Mouse (Mus musculus) mouse trophoblast stem cell (cell line): Measurements from ENCODE around the gene Prdm16.

Source experiments
- in situ Hi-C, 2 experiments: fragments of 300-500 bp; cut with MseI, MboI; formaldehyde crosslinking; loops; 2 replicates in 1 of 2; 3 replicates in 1 of 2; pipeline ENCODE4 v1.15.1; 2025

Prdm16 gene

GRCm38 (mm10) chr4:154336650-154337049 lies 300.0 kb downstream of the Prdm16 start:
- in situ Hi-C loops, result no loop called here

GRCm38 (mm10) chr4:154335761-154336160 lies 300.9 kb downstream of the Prdm16 start, which contains the start of gene B230104I21Rik:
Gene B230104I21Rik (plus strand): TSS chr4:154336127.
- in situ Hi-C loops, result no loop called here

GRCm38 (mm10) chr4:154334699-154335402 lies 301.8 kb downstream of the Prdm16 start:
- in situ Hi-C loops, result no loop called here

DNA sequence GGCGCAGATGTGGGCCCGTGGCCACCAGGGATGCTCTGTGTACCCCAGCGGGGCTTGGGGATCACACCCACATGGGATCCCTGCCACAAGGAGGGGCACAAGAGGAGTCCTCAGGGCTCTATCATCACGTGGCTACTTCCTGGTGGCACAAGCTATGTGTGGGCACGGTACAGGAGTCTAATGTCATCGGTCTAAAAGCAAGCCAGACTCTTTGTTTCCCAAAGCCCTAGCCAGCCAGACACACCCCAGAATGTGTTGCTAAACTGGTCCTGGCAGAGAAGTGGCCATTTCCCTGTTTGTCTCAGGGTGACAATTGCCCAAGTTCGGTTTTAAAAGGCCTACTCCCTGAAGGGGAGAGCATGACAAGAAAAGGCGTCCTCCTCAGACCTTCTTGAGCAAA lies 303.4 kb downstream of the Prdm16 start:
- in situ Hi-C loops, result no loop called here

DNA sequence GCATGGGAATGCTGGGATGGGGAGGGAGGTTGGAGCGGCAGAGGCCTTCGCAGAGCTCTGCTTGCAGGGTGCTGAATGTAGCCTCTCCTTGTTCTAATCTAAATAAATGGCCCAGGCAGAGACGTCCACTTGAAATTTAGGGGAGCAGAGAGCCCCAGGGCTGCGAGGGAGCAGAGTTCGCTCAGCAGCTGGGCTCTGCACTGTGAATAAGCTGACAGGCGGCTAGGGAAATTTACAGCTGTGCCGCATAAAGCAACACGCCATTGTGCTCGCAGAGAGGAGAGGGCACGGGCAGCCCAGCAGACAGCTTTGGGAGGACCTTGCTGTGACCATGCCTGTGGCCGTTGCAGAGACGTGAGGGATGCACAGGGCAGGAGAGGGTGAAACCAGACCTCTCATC lies 305.4 kb downstream of the Prdm16 start:
- in situ Hi-C loops, result no loop called here

DNA sequence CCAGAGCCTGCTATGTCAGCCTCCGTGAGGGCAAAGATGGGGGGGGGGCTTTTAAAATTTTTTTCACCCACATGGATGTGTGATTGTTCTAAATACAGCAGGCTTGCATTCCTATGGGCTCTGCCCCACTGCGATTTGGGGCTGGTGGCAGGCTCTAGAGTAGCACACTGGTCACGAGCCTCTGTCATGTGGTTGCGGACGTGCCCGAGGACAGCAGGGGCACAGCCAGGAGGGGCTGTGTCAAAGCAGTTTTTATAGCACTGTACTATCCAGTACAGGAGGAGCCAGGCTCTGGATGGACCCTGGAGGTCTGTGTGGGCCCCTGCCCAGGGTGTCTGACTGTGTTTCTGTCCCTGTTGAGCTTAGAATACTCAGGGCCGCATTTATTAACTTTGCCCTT lies 306.7 kb downstream of the Prdm16 start:
- in situ Hi-C loops, result no loop called here

DNA sequence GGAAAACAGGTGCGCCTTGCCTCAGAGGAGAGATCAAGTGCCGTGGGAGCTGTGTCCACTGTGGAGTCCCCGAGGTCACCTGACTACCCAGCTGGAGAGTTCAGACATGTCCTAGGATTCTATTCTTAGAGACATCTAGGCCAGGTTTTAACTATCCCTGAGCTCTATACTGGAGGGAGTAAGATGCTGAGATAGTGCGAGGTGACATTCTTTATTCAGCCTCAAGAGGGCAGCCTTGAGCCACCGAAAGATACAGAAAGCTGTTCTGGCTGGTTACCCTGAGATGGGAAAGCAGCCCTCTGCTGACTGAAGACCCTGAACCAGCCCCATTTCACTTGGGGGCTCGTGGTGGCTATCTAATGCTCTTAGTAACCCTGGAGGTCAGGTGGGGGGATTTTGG lies 307.8 kb downstream of the Prdm16 start:
- in situ Hi-C loops, result loop anchor here in 1 of 2 experiments (10.0 kb wide), 1 partner anchor 496 kb away; no protein-coding TSS in a partner anchor

GRCm38 (mm10) chr4:154328431-154328830 lies 308.2 kb downstream of the Prdm16 start:
- in situ Hi-C loops, result loop anchor here in 1 of 2 experiments (10.0 kb wide), 1 partner anchor 496 kb away; no protein-coding TSS in a partner anchor

DNA sequence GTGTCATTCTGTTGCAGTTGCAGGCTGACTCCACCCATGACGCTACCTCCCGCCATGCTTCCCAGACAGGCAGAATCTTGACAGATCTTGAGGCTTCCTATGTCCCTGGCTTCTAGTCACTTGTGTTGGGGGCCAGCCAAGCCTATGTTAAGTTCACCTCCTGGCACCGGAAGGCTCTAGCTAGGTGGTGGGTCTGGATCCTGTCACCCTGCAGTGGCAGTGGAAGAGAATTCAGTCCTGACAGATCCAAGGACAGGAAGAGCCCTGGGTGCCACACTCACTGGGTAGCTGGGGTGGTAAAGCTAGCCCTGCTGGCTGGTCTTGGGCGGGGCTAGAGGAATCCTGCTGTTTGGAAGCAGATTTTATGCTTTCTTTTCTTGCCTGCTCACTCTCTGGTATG lies 311.3 kb downstream of the Prdm16 start:
- in situ Hi-C loops, result loop anchor here in 1 of 2 experiments (10.0 kb wide), 1 partner anchor 499 kb away; no protein-coding TSS in a partner anchor

GRCm38 (mm10) chr4:154313622-154313967 lies 323.1 kb downstream of the Prdm16 start:
- in situ Hi-C loops, result no loop called here

DNA sequence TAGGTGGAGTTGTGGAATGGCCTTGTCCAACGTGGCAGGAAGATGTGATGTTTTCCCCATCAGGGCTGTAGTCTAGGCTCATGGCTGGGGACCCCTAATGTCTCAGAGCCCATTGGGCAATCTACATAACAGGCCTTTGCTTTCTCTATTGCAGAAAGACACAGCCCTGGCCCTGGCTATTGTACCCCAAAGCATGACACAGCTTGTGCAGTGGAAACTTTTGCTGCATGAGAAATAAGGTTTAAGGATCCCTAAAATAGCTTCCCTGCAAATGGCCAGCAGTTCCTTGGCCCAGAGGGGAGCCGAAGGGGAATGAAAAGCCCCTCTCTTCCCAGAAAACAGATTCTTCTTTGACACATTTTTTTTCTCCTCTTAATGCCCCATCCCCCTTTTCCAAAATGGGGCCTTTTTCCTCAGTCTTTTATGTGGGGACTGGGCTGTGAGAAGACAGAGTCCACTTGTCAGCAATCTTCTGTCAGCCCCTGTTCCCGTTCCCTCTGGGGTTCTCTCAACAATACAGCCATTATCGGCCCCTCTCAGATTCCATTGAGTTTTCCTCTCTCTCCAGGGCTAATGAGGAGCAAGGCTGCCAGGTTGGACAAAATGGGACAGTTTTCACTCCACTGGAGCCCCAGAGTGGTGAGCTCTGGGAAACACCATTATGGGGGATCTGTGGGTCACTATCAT lies 323.6 kb downstream of the Prdm16 start:
- in situ Hi-C loops, result no loop called here

- in situ Hi-C loops, result no loop called here
Measured at GRCm38 (mm10) chr4:154312143-154312812, 324.4 kb downstream of the Prdm16 start.

GRCm38 (mm10) chr4:154310576-154311262 lies 326.0 kb downstream of the Prdm16 start:
- in situ Hi-C loops, result no loop called here

DNA sequence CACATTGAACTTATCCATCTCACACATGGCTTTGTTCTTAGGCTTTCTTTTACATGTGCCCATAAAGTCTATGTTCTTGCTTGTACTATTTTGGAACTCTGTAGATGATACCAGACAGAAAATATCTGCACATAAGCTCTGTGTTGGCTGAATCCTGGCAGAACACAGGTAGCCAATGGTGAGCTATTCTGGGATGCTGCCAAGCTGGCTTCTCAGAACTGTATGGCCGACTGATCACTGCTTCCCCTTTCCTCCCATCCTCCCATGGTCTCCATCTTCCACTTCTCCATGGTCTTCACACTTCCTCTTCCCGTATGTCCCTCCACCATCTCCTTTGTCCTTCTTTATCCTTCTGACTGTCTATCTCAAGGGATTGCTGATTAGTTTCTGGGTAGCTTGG lies 327.5 kb downstream of the Prdm16 start:
- in situ Hi-C loops, result no loop called here

DNA sequence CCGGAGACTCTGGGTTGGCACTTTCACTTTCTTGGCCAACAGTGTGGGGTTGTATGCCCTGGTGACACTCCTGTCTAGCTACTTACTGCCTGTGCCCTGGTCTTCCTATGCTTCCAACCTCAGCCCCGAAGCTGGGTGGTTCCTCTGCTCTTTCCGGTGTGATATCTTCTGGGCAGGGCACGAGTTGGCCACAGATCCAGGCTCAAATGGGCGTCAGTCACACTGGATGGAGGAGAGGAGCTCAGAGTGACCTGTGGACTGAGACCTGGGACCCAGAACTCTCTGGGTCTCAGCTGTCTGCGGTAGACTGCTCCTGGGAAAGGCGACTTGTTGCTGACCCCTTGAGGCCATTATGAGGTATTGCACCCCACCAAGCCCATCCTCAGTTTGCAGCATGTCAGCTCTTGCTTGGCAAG lies 335.2 kb downstream of the Prdm16 start, which contains the start of gene Arhgef16:
TSS of gene Arhgef16 (minus strand) at position 211 of the 416 bp plus-strand sequence.
- in situ Hi-C loops, result no loop called here

GRCm38 (mm10) chr4:154299541-154300271 lies 337.0 kb downstream of the Prdm16 start:
- in situ Hi-C loops, result no loop called here

DNA sequence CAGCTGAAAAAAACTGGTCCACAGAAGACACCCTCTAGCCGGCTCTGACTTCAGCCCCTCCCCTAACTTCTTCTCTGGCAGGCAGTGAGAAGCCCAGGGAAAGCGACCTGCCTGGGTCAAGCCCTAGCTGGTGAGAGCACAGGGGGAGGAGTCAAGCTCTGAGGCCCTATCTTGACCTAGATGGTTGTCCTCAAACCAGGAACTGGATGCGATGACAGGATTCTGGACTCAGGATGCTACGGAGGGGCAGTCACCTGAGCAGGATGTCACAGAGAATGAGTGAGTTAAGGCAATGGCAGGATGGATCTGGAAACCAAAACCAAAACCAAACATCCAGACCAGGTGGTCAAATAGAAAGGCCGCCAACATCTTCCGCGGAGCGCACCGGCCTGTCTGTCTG lies 338.9 kb downstream of the Prdm16 start:
- in situ Hi-C loops, result no loop called here

DNA sequence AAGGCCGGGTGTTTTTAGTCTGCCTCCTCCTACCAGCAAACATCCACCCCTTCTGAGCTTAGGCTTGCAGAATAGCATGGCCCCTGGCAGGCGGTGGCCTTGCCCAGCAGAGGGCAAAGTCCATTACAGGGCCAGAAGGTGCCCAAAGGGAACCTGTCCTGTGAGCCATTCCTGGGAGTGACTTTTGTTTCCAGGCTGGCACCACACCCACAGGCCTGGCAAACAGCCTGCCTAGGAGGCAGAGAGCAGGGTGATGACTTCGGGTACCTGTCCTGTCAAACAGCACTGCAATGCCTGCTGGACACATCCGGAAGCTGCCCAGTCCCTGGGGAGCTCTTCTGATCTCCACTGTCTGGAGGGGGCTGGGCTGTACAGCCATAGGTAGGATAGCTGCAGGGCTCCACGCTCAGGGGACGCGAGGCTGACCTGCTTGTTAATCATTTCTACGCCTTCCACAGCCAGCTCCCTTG lies 342.4 kb downstream of the Prdm16 start:
- in situ Hi-C loops, result no loop called here

- in situ Hi-C loops, result no loop called here
Measured at GRCm38 (mm10) chr4:154293735-154294201, 342.9 kb downstream of the Prdm16 start.

- in situ Hi-C loops, result no loop called here
Measured at GRCm38 (mm10) chr4:154283671-154284070, 353.0 kb downstream of the Prdm16 start.

DNA sequence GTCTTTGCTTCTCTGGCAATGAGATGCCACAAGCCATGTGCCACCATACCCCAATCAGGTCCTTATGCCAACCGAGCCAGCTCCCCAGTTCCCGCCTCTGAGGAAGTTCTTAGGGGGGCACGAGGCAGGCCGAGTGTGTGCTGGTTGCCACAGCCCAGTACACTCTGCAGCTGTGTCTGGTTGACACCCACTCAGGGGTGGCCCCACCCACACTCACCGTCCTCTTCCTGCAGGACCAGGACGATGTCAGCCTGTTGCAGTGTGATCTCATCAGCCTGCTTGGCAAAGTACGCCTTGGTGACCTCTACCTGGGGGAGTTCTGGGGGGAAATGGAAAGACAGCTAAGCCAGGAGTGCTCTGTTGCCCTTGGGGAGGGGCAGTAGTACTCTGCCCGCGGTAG lies 357.2 kb downstream of the Prdm16 start:
- in situ Hi-C loops, result loop anchor here (10.0 kb wide), 1 partner anchor 115 kb away; the partner anchor contains the start of gene Tprgl (in 2 of the 2)
